Comparison of ENCODE assay signal across 32 mouse cellular contexts in the genomic region with DNA sequence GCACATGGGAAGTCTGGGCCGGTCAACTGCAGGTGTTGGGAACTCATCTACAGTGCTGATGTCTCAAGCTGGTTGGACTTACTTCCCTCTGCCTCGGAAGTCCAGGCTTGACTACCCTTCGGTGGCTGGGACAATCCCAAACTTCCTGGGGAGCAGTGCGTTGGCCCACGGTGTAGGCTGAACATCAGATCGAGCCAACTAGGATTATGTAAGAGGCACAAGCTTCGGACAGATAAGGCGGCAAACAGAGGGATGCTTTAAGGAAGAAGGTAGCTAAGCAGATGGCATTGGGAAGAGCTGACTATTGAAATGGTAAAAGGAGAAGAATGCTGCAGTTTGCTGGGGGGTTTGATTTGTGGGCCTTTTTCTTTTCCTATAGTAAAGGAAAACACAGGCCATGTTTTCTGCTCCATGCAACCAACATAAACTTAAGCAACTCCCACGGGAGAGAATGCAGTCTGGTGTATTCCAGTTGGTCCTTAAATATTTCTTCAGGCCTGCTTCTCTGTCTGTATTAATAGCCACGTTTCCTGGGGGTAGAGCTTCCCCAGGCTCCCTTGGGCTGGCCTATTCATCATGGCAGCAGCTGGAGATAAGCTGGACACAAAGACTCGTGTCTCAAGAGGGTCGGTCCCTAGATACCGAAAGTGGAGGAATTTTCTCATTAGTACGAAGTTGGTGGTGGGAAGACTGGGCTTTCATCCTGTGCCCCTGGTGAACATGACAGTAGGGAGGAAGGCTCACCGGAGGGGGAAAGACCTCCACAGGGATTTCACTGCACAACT. TPM values are rescaled to one million over a fixed set of nuclear protein-coding genes. Genes with fewer than 3 reads are reported as not detected.
DNase-seq lines count a peak whose midpoint lies in the region; ATAC-seq and TF ChIP-seq lines count a peak whose summit lies in the region.
"Had no signal": no experiment of that assay in that cellular context is flagged by ENCODE, and none has a peak within 500 bp of the region (broad histone marks: within the 10 kb centered on the region; RNA-seq: fewer than 3 reads in every experiment).

No protein-coding gene starts in this region.

- H3K27me3 ChIP-seq in forebrain, embryonic 10.5 days (ENCODE audit: poor library complexity, severe bottlenecking), result no peaks in the 10 kb centered on the region
- H3K27me3 ChIP-seq in forebrain, embryonic 12.5 days, result no peaks in the 10 kb centered on the region
- H3K27me3 ChIP-seq in midbrain, embryonic 14.5 days (ENCODE audit: control insufficient read depth, insufficient read depth, low read length), result no peaks in the 10 kb centered on the region
- H3K27me3 ChIP-seq in midbrain, postnatal 0 days (ENCODE audit: insufficient read depth, low read length), result no peaks in the 10 kb centered on the region
- H3K27me3 ChIP-seq: embryonic facial prominence, embryonic 13.5 days; heart, embryonic 13.5 days; intestine, embryonic 15.5 days; liver, embryonic 12.5 days; midbrain, embryonic 15.5 days had no signal

- no peak overlapping the region for H3K4me2 ChIP-seq in forebrain, embryonic 12.5 days
- H3K4me2 ChIP-seq in midbrain, embryonic 14.5 days (ENCODE audit: low read length), result no peak overlapping the region
- no peak overlapping the region for H3K4me2 ChIP-seq in midbrain, postnatal 0 days (ENCODE audit: low read depth, low read length, poor library complexity, severe bottlenecking)
- H3K4me2 ChIP-seq: embryonic facial prominence, embryonic 13.5 days; heart, embryonic 13.5 days; intestine, embryonic 15.5 days; liver, embryonic 12.5 days; midbrain, embryonic 15.5 days had no signal

- H3K36me3 ChIP-seq in forebrain, embryonic 10.5 days (replicated peaks), result no peaks in the 10 kb centered on the region
- H3K36me3 ChIP-seq in forebrain, embryonic 12.5 days (replicated peaks), result no peaks in the 10 kb centered on the region
- no peaks in the 10 kb centered on the region for H3K36me3 ChIP-seq in midbrain, embryonic 14.5 days (ENCODE audit: control insufficient read depth, insufficient read depth, low read length)
- H3K36me3 ChIP-seq in midbrain, postnatal 0 days (ENCODE audit: insufficient read depth, low read length), result no peaks in the 10 kb centered on the region
- H3K36me3 ChIP-seq: embryonic facial prominence, embryonic 13.5 days; intestine, embryonic 15.5 days; liver, embryonic 12.5 days; midbrain, embryonic 15.5 days had no signal

- H3K4me1 ChIP-seq in forebrain, embryonic 10.5 days, result peaks cover 13% of the 10 kb centered on the region
- H3K4me1 ChIP-seq in forebrain, embryonic 12.5 days, result peaks cover 6% of the 10 kb centered on the region; the same call in 1 of the 2 replicates
- no peaks in the 10 kb centered on the region for H3K4me1 ChIP-seq in midbrain, embryonic 14.5 days (ENCODE audit: control insufficient read depth, insufficient read depth, low read length)
- H3K4me1 ChIP-seq in midbrain, postnatal 0 days (ENCODE audit: insufficient read depth, low read length), result no peaks in the 10 kb centered on the region
- H3K4me1 ChIP-seq: embryonic facial prominence, embryonic 13.5 days; intestine, embryonic 15.5 days; liver, embryonic 12.5 days had no signal

- no peaks in the 10 kb centered on the region for H3K9me3 ChIP-seq in forebrain, embryonic 10.5 days
- H3K9me3 ChIP-seq in forebrain, embryonic 12.5 days, result no peaks in the 10 kb centered on the region
- 0 out of 2 replicates have a peak, but pooled peaks cover under 1% of the 10 kb centered on the region for H3K9me3 ChIP-seq in midbrain, embryonic 14.5 days (ENCODE audit: control insufficient read depth, low read length)
- no peaks in the 10 kb centered on the region for H3K9me3 ChIP-seq in midbrain, postnatal 0 days (ENCODE audit: low read length)
- H3K9me3 ChIP-seq: embryonic facial prominence, embryonic 13.5 days; heart, embryonic 13.5 days; intestine, embryonic 15.5 days; liver, embryonic 12.5 days; midbrain, embryonic 15.5 days had no signal

- H3K27ac ChIP-seq in forebrain, embryonic 10.5 days, result peak overlapping the region; percentile 42; the same call in 1 of the 2 replicates
- no peak overlapping the region for H3K27ac ChIP-seq in forebrain, embryonic 12.5 days
- H3K27ac ChIP-seq in midbrain, embryonic 14.5 days (replicated peaks; ENCODE audit: low read depth, low read length), result no peak overlapping the region
- no peak overlapping the region for H3K27ac ChIP-seq in midbrain, postnatal 0 days (ENCODE audit: low read depth, low read length)
- H3K27ac ChIP-seq: embryonic facial prominence, embryonic 13.5 days; heart, embryonic 13.5 days; intestine, embryonic 15.5 days; liver, embryonic 12.5 days; midbrain, embryonic 15.5 days had no signal

- 75% methylated on average over 15 of the region's 15 CpGs for WGBS in forebrain, embryonic 10.5 days
- 70% methylated on average over 15 of the region's 15 CpGs for WGBS in forebrain, embryonic 12.5 days
- WGBS in midbrain, embryonic 14.5 days, result 52% methylated on average over 15 of the region's 15 CpGs
- WGBS in midbrain, postnatal 0 days, result 55% methylated on average over 15 of the region's 15 CpGs

- DNase-seq in forebrain, embryonic 10.5 days (ENCODE audit: extremely low spot score, low spot score), result no peak
- DNase-seq in layer of hippocampus, adult 9-11 months, result peak; percentile 34
- DNase-seq in layer of hippocampus, postnatal 25 days (ENCODE audit: extremely low spot score in 1 of 2, low spot score in 1 of 2), result no peak
- DNase-seq in midbrain, embryonic 14.5 days, result peak; percentile 28
- no peak for DNase-seq in midbrain, postnatal 0 days (ENCODE audit: low spot score)
- peak; percentile 16 for DNase-seq in embryo, embryonic 11 days
- no peak for DNase-seq in adrenal gland, postnatal 10 days
- DNase-seq: adrenal gland, postnatal 14 days; cerebellum, adult 9-11 months; gastrocnemius, postnatal 14 days; heart, adult 18-20 months; kidney, adult 9 months; kidney, postnatal 14 days; lung, adult 18-20 months; lung, postnatal 10 days had no signal

- H3K4me3 ChIP-seq in forebrain, embryonic 10.5 days, result no peak overlapping the region
- no peak overlapping the region for H3K4me3 ChIP-seq in forebrain, embryonic 12.5 days (replicated peaks)
- H3K4me3 ChIP-seq in midbrain, embryonic 14.5 days (replicated peaks; ENCODE audit: low read depth, low read length), result no peak overlapping the region
- no peak overlapping the region for H3K4me3 ChIP-seq in midbrain, postnatal 0 days (ENCODE audit: low read depth, low read length)
- H3K4me3 ChIP-seq: embryonic facial prominence, embryonic 13.5 days; erythroblast, embryonic 14.5 days; heart, embryonic 13.5 days; intestine, embryonic 15.5 days; liver, embryonic 12.5 days; midbrain, embryonic 15.5 days had no signal

- no peak for ATAC-seq in forebrain, embryonic 12.5 days (ENCODE audit: low FRiP score)
- ATAC-seq in midbrain, embryonic 14.5 days (ENCODE audit: low FRiP score, low TSS enrichment), result no peak
- no peak for ATAC-seq in midbrain, postnatal 0 days (ENCODE audit: low FRiP score)
- ATAC-seq: forebrain, embryonic 14.5 days; hindbrain, embryonic 16.5 days; intestine, embryonic 15.5 days; liver, embryonic 12.5 days; midbrain, embryonic 15.5 days had no signal

- H3K9ac ChIP-seq in forebrain, embryonic 12.5 days, result no peak overlapping the region
- H3K9ac ChIP-seq in midbrain, embryonic 14.5 days (replicated peaks; ENCODE audit: low read length), result no peak overlapping the region
- no peak overlapping the region for H3K9ac ChIP-seq in midbrain, postnatal 0 days (replicated peaks; ENCODE audit: low read length, poor library complexity, severe bottlenecking)
- H3K9ac ChIP-seq: embryonic facial prominence, embryonic 13.5 days; heart, embryonic 13.5 days; intestine, embryonic 15.5 days; liver, embryonic 12.5 days; midbrain, embryonic 15.5 days had no signal

- no peak for TF ChIP-seq CTCF in midbrain, postnatal 0 days (IDR thresholded peaks at IDR 0.05)

RNA-seq across cellular contexts. Expression of a gene that starts 11.2 kb away (rescaled TPM):
- polyA plus RNA-seq in forebrain, embryonic 10.5 days (2016; fragmentation: Nextera tagmentation; extraction: Ambion mirVana), result 3.4 and 3.6 TPM in 2 replicates
- polyA plus RNA-seq in forebrain, embryonic 12.5 days (2016; fragmentation: Nextera tagmentation; extraction: Ambion mirVana), result 5.1 TPM in 2 replicates
- 1 to 10 TPM; 2.6 to 3.1 TPM for total RNA-seq in layer of hippocampus, postnatal 25 days (2021)
- 1.7 and 2.1 TPM in 2 replicates for polyA plus RNA-seq in midbrain, embryonic 14.5 days (2014; fragmentation: Nextera tagmentation; extraction: Ambion mirVana)
- 1.8 and 2.2 TPM in 2 replicates for total RNA-seq in midbrain, postnatal 0 days (2014; rRNA removed)
- polyA plus RNA-seq in midbrain, postnatal 0 days (2015; fragmentation: Nextera tagmentation; extraction: Ambion mirVana), result 0.72 and 0.79 TPM in 2 replicates
- total RNA-seq in adrenal gland, postnatal 10 days (2021), result 1 to 10 TPM; 6.1 to 7.9 TPM

RNA-seq across cellular contexts. Expression of a gene that starts 13.6 kb away (rescaled TPM):
- polyA plus RNA-seq in forebrain, embryonic 10.5 days (2016; fragmentation: Nextera tagmentation; extraction: Ambion mirVana), result 1.5 and 1.9 TPM in 2 replicates
- polyA plus RNA-seq in forebrain, embryonic 12.5 days (2016; fragmentation: Nextera tagmentation; extraction: Ambion mirVana), result 1.5 and 2.1 TPM in 2 replicates
- total RNA-seq in layer of hippocampus, postnatal 25 days (2021), result not detected
- polyA plus RNA-seq in midbrain, embryonic 14.5 days (2014; fragmentation: Nextera tagmentation; extraction: Ambion mirVana), result 0.89 and 0.96 TPM in 2 replicates
- not detected in 2 replicates for total RNA-seq in midbrain, postnatal 0 days (2014; rRNA removed)
- polyA plus RNA-seq in midbrain, postnatal 0 days (2015; fragmentation: Nextera tagmentation; extraction: Ambion mirVana), result 0.42 TPM in 1 of 2 replicates, not detected in the other
- total RNA-seq in adrenal gland, postnatal 10 days (2021), result not detected
- total RNA-seq: adrenal gland, postnatal 14 days; common myeloid progenitor, adult 5-6 weeks; gastrocnemius, postnatal 14 days; heart, adult 18-20 months; heart, postnatal 25 days; layer of hippocampus, adult 8-10 months; left cerebral cortex, adult 18-20 months; neutrophil, adult 5-6 weeks had no signal
- polyA plus RNA-seq: erythroblast, embryonic 14.5 days; spleen, adult 2 months; urinary bladder, adult 2 months had no signal

RNA-seq across cellular contexts. Expression of a gene that starts 17.9 kb away (rescaled TPM):
- polyA plus RNA-seq in forebrain, embryonic 10.5 days (2016; fragmentation: Nextera tagmentation; extraction: Ambion mirVana), result not detected in 2 replicates
- 0.08 TPM in 1 of 2 replicates, not detected in the other for polyA plus RNA-seq in forebrain, embryonic 12.5 days (2016; fragmentation: Nextera tagmentation; extraction: Ambion mirVana)
- total RNA-seq in layer of hippocampus, postnatal 25 days (2021), result not detected
- not detected in 2 replicates for polyA plus RNA-seq in midbrain, embryonic 14.5 days (2014; fragmentation: Nextera tagmentation; extraction: Ambion mirVana)
- not detected in 2 replicates for total RNA-seq in midbrain, postnatal 0 days (2014; rRNA removed)
- not detected in 2 replicates for polyA plus RNA-seq in midbrain, postnatal 0 days (2015; fragmentation: Nextera tagmentation; extraction: Ambion mirVana)
- total RNA-seq in adrenal gland, postnatal 10 days (2021), result under 1 TPM in 1 of 2 experiments, not detected in 1; 0.18 TPM
- total RNA-seq: adrenal gland, postnatal 14 days; gastrocnemius, postnatal 14 days had no signal
- polyA plus RNA-seq: embryonic facial prominence, embryonic 13.5 days; erythroblast, embryonic 14.5 days; heart, embryonic 13.5 days; hindbrain, embryonic 16.5 days; limb, embryonic 11.5 days had no signal

Comparison
In these comparisons a context has a peak if more than half of its experiments do, and no peak if none do; other contexts are left out.
1. DNase-seq: peak in layer of hippocampus, adult 9-11 months (single experiment), midbrain, embryonic 14.5 days (single experiment) and embryo, embryonic 11 days (single experiment); none in forebrain, embryonic 10.5 days (single experiment), layer of hippocampus, postnatal 25 days (0 of 2), midbrain, postnatal 0 days (single experiment) and adrenal gland, postnatal 10 days (single experiment).